Mouse (Mus musculus) hindbrain, embryonic 15.5 days (tissue): ENCODE results near the gene Malsu1. TPM values are rescaled to one million over a fixed set of nuclear protein-coding genes. Genes with fewer than 3 reads are reported as not detected.

Experiments used
- ATAC-seq: fragments of 200-750 bp; cut with Nextera tagmentation; 2 replicates; pipeline ENCODE4 v1.8.0; 2017; ENCODE audit warnings: low read depth, moderate number of reproducible peaks, moderate TSS enrichment; ENCODE audit not compliant: low FRiP score
- H3K27ac ChIP-seq: fragments of 300-500 bp; sonication (generic); replicated peaks from 2 replicates; pipeline ENCODE4 v1.5.1; 2015; ENCODE audit warnings: mild to moderate bottlenecking, inconsistent platforms
- H3K27me3 ChIP-seq: fragments of 300-500 bp; sonication (generic); 2 replicates; pipeline ENCODE4 v1.6.1; 2015; ENCODE audit warnings: control low read depth, inconsistent platforms
- H3K36me3 ChIP-seq: fragments of 300-500 bp; sonication (generic); 2 replicates; pipeline ENCODE4 v1.6.1; 2015; ENCODE audit warnings: control low read depth, inconsistent platforms
- H3K4me1 ChIP-seq: fragments of 300-500 bp; sonication (generic); replicated peaks from 2 replicates; pipeline ENCODE4 v1.6.1; 2015; ENCODE audit warnings: control low read depth, inconsistent platforms
- H3K4me2 ChIP-seq: fragments of 300-500 bp; sonication (generic); 2 replicates; pipeline ENCODE4 v1.6.1; 2015; ENCODE audit warnings: moderate library complexity, mild to moderate bottlenecking, inconsistent platforms
- H3K4me3 ChIP-seq: fragments of 300-500 bp; sonication (generic); 2 replicates; pipeline ENCODE4 v1.5.1; 2015; ENCODE audit warnings: mild to moderate bottlenecking, inconsistent platforms
- H3K9ac ChIP-seq: fragments of 300-500 bp; sonication (generic); 2 replicates; pipeline ENCODE4 v1.6.1; 2015; ENCODE audit warnings: inconsistent platforms
- H3K9me3 ChIP-seq: fragments of 300-500 bp; sonication (generic); 2 replicates; pipeline ENCODE4 v1.6.1; 2016; ENCODE audit warnings: control low read depth, inconsistent platforms
- WGBS: fragments of 180-500 bp; shearing (Covaris S2); methylation state at CpG from one replicate; pipeline ENCODE4 v1.1.7; 2015; 5-methylcytosine and 5-hydroxymethylcytosine counted together
- polyA plus RNA-seq: library from polyadenylated mRNA; unstranded; fragments of >200 nt; fragmentation: Nextera tagmentation; extraction: Ambion mirVana; gene quantifications from 2 replicates; pipeline ENCODE4 v1.2.1, GENCODE M21; 2015

Malsu1 gene
- polyA plus RNA-seq, 1 experiment from 2014 or later = 62.1 TPM

DNA sequence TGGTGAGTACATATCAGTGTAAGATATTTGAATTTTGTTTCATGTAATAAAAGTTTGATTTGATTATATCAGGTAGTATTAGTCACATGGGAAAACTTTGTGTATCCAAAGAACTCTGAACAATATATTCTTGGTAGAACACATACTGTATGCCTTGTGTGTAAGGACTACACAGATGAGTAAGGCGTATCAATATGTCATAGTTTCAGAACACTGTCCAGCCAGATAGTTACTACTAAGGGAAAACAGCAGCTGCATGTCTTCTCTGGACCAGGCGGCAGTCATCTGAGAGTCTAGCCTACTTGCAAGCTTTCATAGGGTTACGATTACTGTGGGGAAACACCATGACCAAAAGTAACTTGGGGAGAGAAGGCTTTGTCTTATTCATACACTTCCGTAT, 9.4 kb downstream of the Malsu1 start:
- Histone ChIP-seq H3K9ac (no peak overlapping the region), H3K9me3 (no peaks in the 10 kb centered on the region), H3K4me2 (no peak overlapping the region), H3K27me3 (no peaks in the 10 kb centered on the region), H3K4me1 (no peaks in the 10 kb centered on the region), H3K4me3 (no peak overlapping the region), H3K27ac (no peak overlapping the region), H3K36me3 (peaks cover 34% of the 10 kb centered on the region)
- no peak for ATAC-seq
- 95% methylated on average over 4 of the region's 4 CpGs for WGBS

DNA sequence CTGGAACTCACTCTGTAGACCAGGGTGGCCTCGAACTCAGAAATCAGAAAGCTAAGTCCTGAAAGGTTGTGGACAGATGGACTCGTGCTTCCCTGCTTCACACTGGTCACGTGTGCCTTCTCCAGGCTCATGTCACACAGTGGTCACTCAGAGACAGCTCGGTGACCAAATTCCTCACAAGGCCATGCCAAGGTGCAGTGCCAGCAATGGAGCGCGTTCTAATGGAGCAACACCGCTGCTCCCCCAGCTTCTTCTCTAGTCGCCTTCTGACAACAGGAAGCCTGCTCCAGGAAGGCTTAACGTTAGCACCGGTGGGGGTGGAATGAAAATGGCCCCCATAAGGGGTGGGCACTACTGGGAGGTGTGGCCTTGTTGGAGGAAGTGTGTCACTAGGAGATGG, 21.4 kb downstream of the Malsu1 start:
- no peak overlapping the region for H3K4me2 ChIP-seq
- no peak overlapping the region for H3K27ac ChIP-seq
- H3K9me3 ChIP-seq = no peaks in the 10 kb centered on the region
- H3K27me3 ChIP-seq = no peaks in the 10 kb centered on the region
- no peak overlapping the region for H3K4me3 ChIP-seq
- WGBS = 94% methylated on average over 10 of the region's 10 CpGs
- no peak for ATAC-seq
- no peak overlapping the region for H3K9ac ChIP-seq
- H3K4me1 ChIP-seq = peaks cover 21% of the 10 kb centered on the region
- peaks cover 34% of the 10 kb centered on the region for H3K36me3 ChIP-seq

DNA sequence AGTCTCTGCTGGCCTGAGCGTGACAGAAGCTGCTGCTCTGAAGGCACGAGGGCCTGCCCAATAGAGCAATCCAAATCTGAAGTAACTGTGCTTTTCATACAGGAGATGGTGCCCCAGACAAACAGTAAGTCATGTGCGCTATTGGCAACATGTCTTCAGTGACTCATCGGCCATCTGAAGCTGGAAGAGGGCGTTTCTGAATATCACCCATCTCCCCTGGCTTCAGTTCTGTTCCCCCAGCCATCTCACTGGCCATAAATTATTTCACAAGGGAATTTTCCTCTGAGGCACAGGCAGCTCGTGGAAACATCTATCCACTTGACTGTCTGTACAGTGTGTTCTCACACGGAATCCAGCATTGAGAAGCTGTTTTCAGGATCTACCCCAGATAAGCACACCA, 22.8 kb downstream of the Malsu1 start:
- Histone ChIP-seq H3K36me3 (peaks cover 24% of the 10 kb centered on the region), H3K9me3 (no peaks in the 10 kb centered on the region), H3K9ac (no peak overlapping the region), H3K27me3 (no peaks in the 10 kb centered on the region), H3K4me3 (no peak overlapping the region), H3K4me2 (no peak overlapping the region), H3K27ac (peak overlapping the region; percentile 60; the same call in 1 of the 2 replicates), H3K4me1 (peaks cover 21% of the 10 kb centered on the region)
- WGBS = 75% methylated on average over 7 of the region's 7 CpGs
- ATAC-seq = no peak

DNA sequence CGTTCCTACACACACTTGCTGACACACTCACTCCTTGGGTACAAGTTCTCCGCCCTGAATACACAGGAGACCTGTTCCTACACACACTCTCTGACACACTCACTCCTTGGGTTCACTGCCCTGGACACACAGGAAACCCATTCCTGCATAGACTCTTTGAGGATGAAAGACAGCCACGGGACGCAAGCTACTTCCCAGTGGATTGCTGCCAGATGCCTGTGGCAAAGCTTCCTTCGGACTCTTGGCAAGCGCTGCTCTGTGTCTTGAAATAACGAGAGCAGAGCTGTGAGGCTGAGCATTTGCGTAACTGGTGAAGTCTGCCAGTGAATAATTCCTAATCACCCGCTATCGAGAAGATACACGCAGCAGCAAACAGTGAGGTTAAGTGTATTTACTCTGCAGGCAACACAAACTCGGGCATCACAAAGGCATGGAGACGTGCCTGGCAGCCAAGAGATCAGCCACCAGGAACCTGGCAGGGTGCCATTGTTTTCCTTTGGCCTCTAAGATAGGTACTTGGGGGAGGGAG, 23.4 kb downstream of the Malsu1 start:
- Histone ChIP-seq H3K4me2 (peak overlapping the region; percentile 21), H3K9me3 (no peaks in the 10 kb centered on the region), H3K9ac (no peak overlapping the region), H3K4me3 (no peak overlapping the region), H3K4me1 (peaks cover 21% of the 10 kb centered on the region), H3K27ac (peak overlapping the region; percentile 60), H3K27me3 (no peaks in the 10 kb centered on the region), H3K36me3 (peaks cover 18% of the 10 kb centered on the region)
- peak; percentile 71 for ATAC-seq
- 37% methylated on average over 13 of the region's 13 CpGs for WGBS

DNA sequence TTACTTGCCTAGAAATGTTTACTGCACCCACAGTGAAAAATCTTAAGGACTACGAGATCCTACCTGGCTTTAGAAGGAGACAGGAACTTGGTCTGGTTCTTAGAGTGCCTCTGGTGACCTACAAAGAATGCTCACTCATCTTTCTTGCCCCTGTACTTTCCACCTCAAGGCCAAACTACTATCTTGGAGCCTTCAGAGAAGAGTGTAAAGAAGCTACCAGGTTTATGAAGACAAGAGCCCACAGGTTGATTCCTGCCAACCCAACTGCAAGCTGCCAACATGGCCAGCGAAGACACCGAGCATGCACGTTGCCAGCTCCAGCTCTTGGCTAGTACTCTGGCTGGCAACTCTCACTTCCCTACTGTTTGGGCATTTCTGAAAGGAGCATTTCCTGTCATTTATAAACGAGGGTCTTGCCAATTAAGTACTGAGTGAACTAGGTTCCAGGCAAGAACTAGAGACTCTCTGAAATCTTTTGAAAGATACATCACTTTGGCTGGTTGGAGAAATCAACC, 24.1 kb downstream of the Malsu1 start:
- H3K27me3 ChIP-seq = no peaks in the 10 kb centered on the region
- 67% methylated on average over 5 of the region's 5 CpGs for WGBS
- ATAC-seq = no peak
- peak overlapping the region; percentile 52; the same call in 1 of the 2 replicates for H3K27ac ChIP-seq
- H3K4me2 ChIP-seq = no peak overlapping the region
- H3K4me1 ChIP-seq = peaks cover 21% of the 10 kb centered on the region
- H3K4me3 ChIP-seq = no peak overlapping the region
- no peak overlapping the region for H3K9ac ChIP-seq
- peaks cover 14% of the 10 kb centered on the region for H3K36me3 ChIP-seq
- H3K9me3 ChIP-seq = no peaks in the 10 kb centered on the region

DNA sequence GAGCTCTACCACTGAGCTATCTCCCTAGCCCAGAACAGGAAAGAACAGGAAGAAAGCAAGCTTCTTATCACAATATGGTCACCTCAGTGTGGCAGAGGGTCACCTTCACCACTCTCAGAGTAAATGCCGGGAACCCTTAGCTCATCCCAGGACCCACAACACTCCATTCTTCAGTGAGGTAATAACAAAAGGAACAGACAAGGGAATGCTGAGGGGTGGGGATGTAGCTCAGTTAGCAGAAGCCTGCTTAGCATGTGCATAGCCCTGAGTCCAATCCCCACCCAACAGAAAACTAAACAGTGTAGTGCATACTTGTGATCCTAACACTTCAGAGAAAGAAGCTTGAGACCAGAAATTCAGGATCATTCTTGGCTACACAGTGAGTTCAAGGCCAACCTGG, 25.5 kb downstream of the Malsu1 start:
- Histone ChIP-seq H3K4me2 (no peak overlapping the region), H3K27ac (no peak overlapping the region), H3K4me1 (peaks cover 21% of the 10 kb centered on the region), H3K27me3 (no peaks in the 10 kb centered on the region), H3K9ac (no peak overlapping the region), H3K4me3 (no peak overlapping the region), H3K36me3 (0 out of 2 replicates have a peak, but pooled peaks cover 2% of the 10 kb centered on the region), H3K9me3 (no peaks in the 10 kb centered on the region)
- 84% methylated on average over 1 of the region's 1 CpGs for WGBS
- ATAC-seq = no peak

DNA sequence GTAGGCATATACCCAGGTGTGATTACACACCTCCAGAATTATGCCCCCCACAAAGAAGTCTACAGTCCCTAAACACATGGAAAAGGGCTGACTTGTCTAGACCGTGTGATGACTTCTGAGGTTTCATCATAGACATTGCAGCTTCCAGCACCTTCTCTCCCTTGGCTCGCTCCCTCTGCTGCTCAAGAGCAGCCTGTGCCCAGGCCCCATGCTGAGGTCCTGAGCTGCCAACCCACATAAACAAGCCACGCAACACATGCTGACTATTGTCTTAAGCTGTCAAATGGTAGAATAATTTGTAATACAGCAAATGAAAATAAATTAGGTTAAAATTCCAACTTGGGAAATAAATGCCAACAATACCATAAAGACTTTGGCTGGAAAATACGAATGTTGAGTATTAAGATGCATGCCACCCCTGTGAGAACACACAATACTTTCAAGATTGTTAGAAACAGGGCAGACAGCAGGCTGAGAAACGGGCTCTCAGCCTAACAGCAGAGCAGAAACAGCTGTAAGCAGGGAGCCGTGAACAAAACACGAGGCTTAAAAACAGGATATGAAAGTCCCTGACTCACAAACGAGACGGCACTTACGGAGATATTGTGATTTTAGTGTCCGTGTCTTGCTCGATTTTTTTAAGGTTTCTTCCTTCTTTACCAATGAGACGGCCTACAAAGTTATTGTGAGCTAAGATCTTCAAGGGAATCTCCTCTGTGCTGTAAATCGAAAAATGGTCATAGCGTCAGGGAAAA, 33.3 kb downstream of the Malsu1 start:
- Histone ChIP-seq H3K4me2 (no peak overlapping the region), H3K36me3 (peaks cover 10% of the 10 kb centered on the region), H3K4me3 (no peak overlapping the region), H3K4me1 (no peaks in the 10 kb centered on the region), H3K9me3 (no peaks in the 10 kb centered on the region), H3K9ac (no peak overlapping the region), H3K27me3 (no peaks in the 10 kb centered on the region), H3K27ac (no peak overlapping the region)
- ATAC-seq = no peak
- 88% methylated on average over 15 of the region's 15 CpGs for WGBS

DNA sequence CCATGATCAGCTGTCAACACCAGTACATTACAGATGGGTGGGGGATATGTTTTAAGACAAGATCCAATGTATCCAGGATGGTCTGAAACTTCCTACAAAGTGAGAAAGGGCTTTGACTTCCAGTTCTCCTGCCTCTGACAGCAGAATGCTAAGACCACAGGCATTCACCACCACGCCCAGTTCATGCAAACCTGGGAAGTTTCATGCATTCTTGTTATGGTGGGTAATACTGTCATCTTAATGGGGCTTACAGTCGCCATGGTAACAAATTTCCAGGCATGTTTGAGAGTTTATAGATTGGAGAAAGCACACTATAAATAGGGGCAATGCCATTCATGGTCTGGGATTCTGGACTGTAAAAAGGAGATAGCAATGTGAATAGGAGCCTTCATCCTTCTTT, 35.6 kb downstream of the Malsu1 start:
- WGBS = 86% methylated on average over 2 of the region's 2 CpGs
- no peak for ATAC-seq
- Histone ChIP-seq H3K27me3 (no peaks in the 10 kb centered on the region), H3K4me3 (no peak overlapping the region), H3K4me1 (no peaks in the 10 kb centered on the region), H3K9ac (no peak overlapping the region), H3K4me2 (no peak overlapping the region), H3K9me3 (no peaks in the 10 kb centered on the region), H3K27ac (no peak overlapping the region), H3K36me3 (peaks cover 10% of the 10 kb centered on the region)

DNA sequence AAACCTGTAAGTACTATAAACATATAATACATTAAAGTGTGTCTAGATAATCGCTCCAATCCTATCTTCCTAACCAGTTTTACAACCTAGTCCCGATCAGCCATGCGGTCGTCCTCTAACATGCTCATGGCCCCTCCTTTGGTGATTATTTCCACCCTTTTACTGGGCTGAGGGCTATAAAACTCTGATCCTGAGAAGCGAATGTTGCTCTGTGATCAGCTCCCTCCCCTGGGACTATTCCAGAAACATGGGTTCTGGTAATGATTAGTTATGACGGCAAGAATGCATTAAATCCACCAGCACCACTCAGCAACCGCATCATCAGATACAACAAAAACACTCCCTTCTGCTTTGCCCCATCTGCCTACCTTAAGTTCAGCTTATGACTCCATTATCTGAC, 40.3 kb downstream of the Malsu1 start:
- Histone ChIP-seq H3K27me3 (no peaks in the 10 kb centered on the region), H3K36me3 (no peaks in the 10 kb centered on the region), H3K4me3 (no peak overlapping the region), H3K9ac (no peak overlapping the region), H3K4me1 (no peaks in the 10 kb centered on the region), H3K4me2 (no peak overlapping the region), H3K9me3 (no peaks in the 10 kb centered on the region), H3K27ac (no peak overlapping the region)
- ATAC-seq = no peak
- 80% methylated on average over 7 of the region's 7 CpGs for WGBS

DNA sequence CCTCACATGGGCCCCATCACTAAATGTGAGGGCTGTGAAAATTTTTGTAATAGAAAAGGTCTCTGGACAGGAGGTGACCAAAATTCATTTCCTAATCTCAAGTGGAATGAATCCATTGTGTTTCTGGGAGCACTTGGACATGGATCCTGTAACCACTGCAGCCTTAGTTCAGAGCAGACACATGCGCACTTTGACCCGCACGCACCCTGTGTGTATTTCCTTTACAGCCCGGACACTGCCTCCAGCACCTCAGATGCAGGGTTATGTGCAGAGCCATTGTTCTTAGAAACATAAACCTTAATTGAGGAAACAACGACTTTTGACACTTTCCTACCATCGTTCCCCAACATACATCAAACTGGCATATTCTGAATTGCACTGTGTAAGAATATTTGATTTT, 40.9 kb downstream of the Malsu1 start:
- ATAC-seq = no peak
- 94% methylated on average over 6 of the region's 6 CpGs for WGBS
- H3K4me2 ChIP-seq = no peak overlapping the region

DNA sequence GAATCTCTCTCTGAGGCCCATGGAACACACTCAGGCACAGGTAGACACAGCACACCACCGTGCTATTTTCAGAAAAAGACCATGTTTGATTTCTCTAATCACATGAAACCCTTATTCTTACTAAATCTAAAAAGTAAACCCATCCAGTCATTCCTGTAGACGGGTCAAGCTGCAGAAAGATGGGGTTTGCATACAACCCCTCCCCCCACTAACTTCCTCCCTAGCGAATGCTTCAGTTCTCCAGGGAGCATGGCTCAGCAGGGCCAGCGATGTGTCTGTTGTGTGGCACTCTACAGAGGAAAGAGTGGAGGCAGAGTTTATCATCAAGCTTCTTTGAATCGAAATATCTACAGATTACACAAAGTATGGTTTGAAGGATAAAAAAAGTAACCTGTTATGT, 42.0 kb downstream of the Malsu1 start:
- no peak overlapping the region for H3K27ac ChIP-seq
- no peaks in the 10 kb centered on the region for H3K36me3 ChIP-seq
- WGBS = 78% methylated on average over 5 of the region's 5 CpGs
- no peak overlapping the region for H3K4me3 ChIP-seq
- ATAC-seq = no peak
- no peaks in the 10 kb centered on the region for H3K9me3 ChIP-seq
- no peaks in the 10 kb centered on the region for H3K27me3 ChIP-seq
- H3K9ac ChIP-seq = no peak overlapping the region
- H3K4me1 ChIP-seq = peaks cover 11% of the 10 kb centered on the region; the same call in 1 of the 2 replicates
- no peak overlapping the region for H3K4me2 ChIP-seq

More for the DNA sequence above, 40.9 kb downstream of the Malsu1 start:
- Histone ChIP-seq H3K9me3 (no peaks in the 10 kb centered on the region), H3K4me1 (0 out of 2 replicates have a peak, but pooled peaks cover under 1% of the 10 kb centered on the region), H3K27me3 (no peaks in the 10 kb centered on the region), H3K36me3 (no peaks in the 10 kb centered on the region), H3K27ac (no peak overlapping the region), H3K4me3 (no peak overlapping the region), H3K9ac (no peak overlapping the region)

DNA sequence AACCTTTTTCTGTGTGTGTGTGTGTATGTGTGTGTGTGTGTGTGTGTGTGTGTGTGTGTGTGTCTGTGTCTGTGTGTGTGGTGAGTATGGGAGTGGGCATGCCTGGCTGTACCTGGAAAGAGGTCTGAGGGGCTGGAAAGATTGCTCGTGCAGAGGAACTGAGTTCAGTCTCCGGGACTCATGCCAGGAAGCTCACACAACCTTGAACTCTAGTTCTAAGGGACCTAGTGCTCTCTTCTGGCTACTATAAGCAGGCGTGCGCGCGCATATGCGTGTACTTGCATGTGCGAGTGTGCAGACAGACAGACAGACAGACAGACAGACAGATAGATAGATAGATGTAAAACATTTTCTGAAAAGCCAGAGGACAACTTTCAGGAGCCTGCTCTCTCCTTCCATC, 42.6 kb downstream of the Malsu1 start:
- Histone ChIP-seq H3K9ac (no peak overlapping the region), H3K9me3 (no peaks in the 10 kb centered on the region), H3K27ac (no peak overlapping the region), H3K36me3 (no peaks in the 10 kb centered on the region), H3K4me3 (no peak overlapping the region), H3K4me2 (no peak overlapping the region), H3K27me3 (no peaks in the 10 kb centered on the region), H3K4me1 (peaks cover 11% of the 10 kb centered on the region; the same call in 1 of the 2 replicates)
- WGBS = 94% methylated on average over 8 of the region's 8 CpGs
- no peak for ATAC-seq
